Mouse (Mus musculus): ENCODE data around the gene Pcp4l1.
A peak's percentile ranks its signal among the peaks of the same experiment; 100 is the strongest.

DNA sequence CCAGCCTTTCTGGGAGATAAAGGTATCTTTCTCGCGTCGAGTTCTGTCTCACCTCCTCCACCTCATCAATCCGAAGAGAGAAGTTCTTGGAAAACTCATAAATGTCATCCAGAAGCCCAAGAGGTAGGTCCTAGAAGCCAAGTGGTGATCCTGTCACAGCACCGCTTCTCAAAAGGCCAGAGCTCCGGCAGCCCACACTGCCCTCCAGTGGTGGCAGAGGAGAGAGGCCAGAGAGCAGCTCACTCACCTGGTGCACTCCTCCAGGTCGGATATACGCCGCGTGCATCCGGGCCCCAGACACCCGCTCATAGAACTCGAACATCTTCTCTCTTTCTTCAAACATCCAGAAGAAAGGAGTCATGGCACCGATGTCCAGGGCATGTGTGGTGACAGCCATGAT is 42.4 kb upstream of the Pcp4l1 start:
- TF ChIP-seq CTCF (IDR thresholded peaks at IDR 0.05; ENCODE audit: control insufficient read depth, insufficient read depth, insufficient read length) (peak; percentile 74), MYOG (IDR thresholded peaks at IDR 0.05; ENCODE audit: control insufficient read depth, extremely low read depth, insufficient read length) (no peak), USF1 (IDR thresholded peaks at IDR 0.05; ENCODE audit: low read depth) (no peak), MYOD1 (IDR thresholded peaks at IDR 0.05; ENCODE audit: control insufficient read depth, insufficient read length, low read depth) (no peak), MAX (IDR thresholded peaks at IDR 0.05) (no peak)

Measured in C2C12 (cell line).